Mouse (Mus musculus) effector memory CD4-positive, alpha-beta T cell, adult 7 months (primary cell): ENCODE results near the gene Arl15. TPM values are rescaled to one million over a fixed set of nuclear protein-coding genes. Genes with fewer than 3 reads are reported as not detected.

Source experiments
- polyA plus RNA-seq: library from polyadenylated mRNA; unstranded; fragments of 100-300 nt; shearing (Covaris generic); gene quantifications from one replicate; pipeline ENCODE4 v1.2.1, GENCODE M21; 2017

Arl15 gene
- 20.4 TPM for polyA plus RNA-seq

GRCm38 (mm10) chr13:113794039-113794704, at the start of gene Arl15:
Arl15 (plus strand) TSS chr13:113794505.

Other genes with a start within 250 kb of the Arl15 start
- gene Snx18, start 175.9 kb upstream of the Arl15 start, polyA plus RNA-seq: 147 TPM
- not detected for gene Hspb3, start 130.8 kb upstream of the Arl15 start, polyA plus RNA-seq